In genomic region chr2:8029212-8029611, GRCm38 (mm10) we compare ENCODE assay signal across 30 mouse cellular contexts.
DNase-seq lines count a peak whose midpoint lies in the region; ATAC-seq and TF ChIP-seq lines count a peak whose summit lies in the region.
"Had no signal": no experiment of that assay in that cellular context is flagged by ENCODE, and none has a peak within 500 bp of the region (broad histone marks: within the 10 kb centered on the region; RNA-seq: fewer than 3 reads in every experiment).

No protein-coding gene starts in this region.

- no peaks in the 10 kb centered on the region for H3K27me3 ChIP-seq in hindbrain, postnatal 0 days (ENCODE audit: insufficient read depth, low read length)
- no peaks in the 10 kb centered on the region for H3K27me3 ChIP-seq in hindbrain, embryonic 11.5 days (ENCODE audit: control insufficient read depth, insufficient read depth, low read length)
- no peaks in the 10 kb centered on the region for H3K27me3 ChIP-seq in midbrain, embryonic 14.5 days (ENCODE audit: control insufficient read depth, insufficient read depth, low read length)
- H3K27me3 ChIP-seq in midbrain, embryonic 15.5 days (replicated peaks), result no peaks in the 10 kb centered on the region
- H3K27me3 ChIP-seq in forebrain, embryonic 13.5 days, result no peaks in the 10 kb centered on the region
- no peaks in the 10 kb centered on the region for H3K27me3 ChIP-seq in kidney, embryonic 16.5 days (ENCODE audit: insufficient read depth, low read length)
- H3K27me3 ChIP-seq: heart, embryonic 12.5 days; intestine, embryonic 15.5 days; midbrain, embryonic 13.5 days; neural tube, embryonic 15.5 days had no signal

- no peak for TF ChIP-seq CTCF in hindbrain, postnatal 0 days (IDR thresholded peaks at IDR 0.05; ENCODE audit: low read depth)

- no peak overlapping the region for H3K4me2 ChIP-seq in hindbrain, postnatal 0 days (ENCODE audit: low read depth, low read length)
- H3K4me2 ChIP-seq in hindbrain, embryonic 11.5 days (replicated peaks; ENCODE audit: low read depth, low read length), result no peak overlapping the region
- H3K4me2 ChIP-seq in midbrain, embryonic 14.5 days (ENCODE audit: low read length), result no peak overlapping the region
- no peak overlapping the region for H3K4me2 ChIP-seq in midbrain, embryonic 15.5 days
- no peak overlapping the region for H3K4me2 ChIP-seq in forebrain, embryonic 13.5 days
- H3K4me2 ChIP-seq in kidney, embryonic 16.5 days (replicated peaks; ENCODE audit: low read depth, low read length), result no peak overlapping the region
- H3K4me2 ChIP-seq: heart, embryonic 12.5 days; intestine, embryonic 15.5 days; midbrain, embryonic 13.5 days; neural tube, embryonic 15.5 days had no signal

- H3K27ac ChIP-seq in hindbrain, postnatal 0 days, result no peak overlapping the region
- no peak overlapping the region for H3K27ac ChIP-seq in hindbrain, embryonic 11.5 days (ENCODE audit: low read depth, low read length)
- no peak overlapping the region for H3K27ac ChIP-seq in midbrain, embryonic 14.5 days (replicated peaks; ENCODE audit: low read depth, low read length)
- no peak overlapping the region for H3K27ac ChIP-seq in midbrain, embryonic 15.5 days
- no peak overlapping the region for H3K27ac ChIP-seq in forebrain, embryonic 13.5 days
- no peak overlapping the region for H3K27ac ChIP-seq in kidney, embryonic 16.5 days (ENCODE audit: low read length)
- H3K27ac ChIP-seq: intestine, embryonic 15.5 days; kidney, postnatal 0 days; liver, embryonic 14.5 days; macrophage; midbrain, embryonic 13.5 days; neural tube, embryonic 15.5 days had no signal

- H3K4me1 ChIP-seq in hindbrain, postnatal 0 days (ENCODE audit: insufficient read depth, low read length), result no peaks in the 10 kb centered on the region
- H3K4me1 ChIP-seq in hindbrain, embryonic 11.5 days (replicated peaks; ENCODE audit: control insufficient read depth, insufficient read depth, low read length), result no peaks in the 10 kb centered on the region
- H3K4me1 ChIP-seq in midbrain, embryonic 14.5 days (ENCODE audit: control insufficient read depth, insufficient read depth, low read length), result no peaks in the 10 kb centered on the region
- H3K4me1 ChIP-seq in midbrain, embryonic 15.5 days, result no peaks in the 10 kb centered on the region
- peaks cover 20% of the 10 kb centered on the region; the same call in 1 of the 2 replicates for H3K4me1 ChIP-seq in forebrain, embryonic 13.5 days
- no peaks in the 10 kb centered on the region for H3K4me1 ChIP-seq in kidney, embryonic 16.5 days (ENCODE audit: insufficient read depth, low read length)
- H3K4me1 ChIP-seq: heart, embryonic 12.5 days; intestine, embryonic 15.5 days; neural tube, embryonic 15.5 days had no signal

- no peak overlapping the region for H3K4me3 ChIP-seq in hindbrain, postnatal 0 days (ENCODE audit: low read length)
- no peak overlapping the region for H3K4me3 ChIP-seq in hindbrain, embryonic 11.5 days (ENCODE audit: low read depth, low read length)
- no peak overlapping the region for H3K4me3 ChIP-seq in midbrain, embryonic 14.5 days (replicated peaks; ENCODE audit: low read depth, low read length)
- H3K4me3 ChIP-seq in midbrain, embryonic 15.5 days, result no peak overlapping the region
- no peak overlapping the region for H3K4me3 ChIP-seq in forebrain, embryonic 13.5 days
- H3K4me3 ChIP-seq in kidney, embryonic 16.5 days (ENCODE audit: low read length), result no peak overlapping the region
- H3K4me3 ChIP-seq: heart, embryonic 12.5 days; intestine, embryonic 15.5 days; midbrain, embryonic 13.5 days; neural tube, embryonic 15.5 days had no signal

- 31% methylated on average over 4 of the region's 4 CpGs for WGBS in hindbrain, postnatal 0 days
- WGBS in hindbrain, embryonic 11.5 days, result 48% methylated on average over 4 of the region's 4 CpGs
- WGBS in midbrain, embryonic 14.5 days, result 27% methylated on average over 4 of the region's 4 CpGs
- 36% methylated on average over 4 of the region's 4 CpGs for WGBS in midbrain, embryonic 15.5 days
- 26% methylated on average over 4 of the region's 4 CpGs for WGBS in forebrain, embryonic 13.5 days
- 53% methylated on average over 4 of the region's 4 CpGs for WGBS in kidney, embryonic 16.5 days

- H3K36me3 ChIP-seq in hindbrain, postnatal 0 days (ENCODE audit: insufficient read depth, low read length), result no peaks in the 10 kb centered on the region
- no peaks in the 10 kb centered on the region for H3K36me3 ChIP-seq in hindbrain, embryonic 11.5 days (ENCODE audit: control insufficient read depth, insufficient read depth, low read length)
- no peaks in the 10 kb centered on the region for H3K36me3 ChIP-seq in midbrain, embryonic 14.5 days (ENCODE audit: control insufficient read depth, insufficient read depth, low read length)
- H3K36me3 ChIP-seq in midbrain, embryonic 15.5 days (replicated peaks), result no peaks in the 10 kb centered on the region
- H3K36me3 ChIP-seq in forebrain, embryonic 13.5 days (ENCODE audit: poor library complexity, severe bottlenecking), result no peaks in the 10 kb centered on the region
- no peaks in the 10 kb centered on the region for H3K36me3 ChIP-seq in kidney, embryonic 16.5 days (ENCODE audit: insufficient read depth, low read length)
- H3K36me3 ChIP-seq: heart, embryonic 12.5 days; intestine, embryonic 15.5 days; midbrain, embryonic 13.5 days; neural tube, embryonic 15.5 days had no signal

- peak; percentile 4 for DNase-seq in hindbrain, postnatal 0 days (ENCODE audit: low spot score)
- no peak for DNase-seq in hindbrain, embryonic 11.5 days (ENCODE audit: low spot score)
- peak; percentile 17 for DNase-seq in midbrain, embryonic 14.5 days
- peak; percentile 91 for DNase-seq in telencephalon, adult 2 months (ENCODE audit: low read depth, low spot score)
- DNase-seq: adrenal gland, postnatal 14 days; cerebellum, adult 8-10 months; cerebellum, postnatal 25 days; gastrocnemius, postnatal 25 days; heart, adult 18-20 months; kidney, adult 2 months; kidney, postnatal 4 days; liver; lung, adult 2 months; lung, postnatal 10 days; retina, postnatal 1 day; spleen, adult 18-20 months; thymus, adult 2 months; thymus, postnatal 36 days had no signal

- H3K9ac ChIP-seq in hindbrain, postnatal 0 days (replicated peaks; ENCODE audit: low read length), result no peak overlapping the region
- no peak overlapping the region for H3K9ac ChIP-seq in hindbrain, embryonic 11.5 days (ENCODE audit: low read depth, low read length)
- H3K9ac ChIP-seq in midbrain, embryonic 14.5 days (replicated peaks; ENCODE audit: low read length), result no peak overlapping the region
- no peak overlapping the region for H3K9ac ChIP-seq in midbrain, embryonic 15.5 days
- no peak overlapping the region for H3K9ac ChIP-seq in forebrain, embryonic 13.5 days
- no peak overlapping the region for H3K9ac ChIP-seq in kidney, embryonic 16.5 days (replicated peaks; ENCODE audit: low read length)
- H3K9ac ChIP-seq: heart, embryonic 12.5 days; intestine, embryonic 15.5 days; liver, embryonic 14.5 days; midbrain, embryonic 13.5 days; neural tube, embryonic 15.5 days had no signal

- no peaks in the 10 kb centered on the region for H3K9me3 ChIP-seq in hindbrain, postnatal 0 days (ENCODE audit: low read length)
- no peaks in the 10 kb centered on the region for H3K9me3 ChIP-seq in hindbrain, embryonic 11.5 days (ENCODE audit: control insufficient read depth, low read length)
- H3K9me3 ChIP-seq in midbrain, embryonic 14.5 days (ENCODE audit: control insufficient read depth, low read length), result no peaks in the 10 kb centered on the region
- no peaks in the 10 kb centered on the region for H3K9me3 ChIP-seq in midbrain, embryonic 15.5 days
- H3K9me3 ChIP-seq in forebrain, embryonic 13.5 days (replicated peaks), result no peaks in the 10 kb centered on the region
- H3K9me3 ChIP-seq in kidney, embryonic 16.5 days (ENCODE audit: low read length), result no peaks in the 10 kb centered on the region
- H3K9me3 ChIP-seq: heart, embryonic 12.5 days; intestine, embryonic 15.5 days; midbrain, embryonic 13.5 days; neural tube, embryonic 15.5 days had no signal

- ATAC-seq in hindbrain, postnatal 0 days, result no peak
- ATAC-seq in hindbrain, embryonic 11.5 days (ENCODE audit: low FRiP score), result no peak
- ATAC-seq in midbrain, embryonic 14.5 days (ENCODE audit: low FRiP score, low TSS enrichment), result no peak; the same call in 1 of the 2 replicates
- ATAC-seq in midbrain, embryonic 15.5 days (replicated peaks), result no peak
- peak; percentile 62 for ATAC-seq in forebrain, embryonic 13.5 days
- ATAC-seq in kidney, embryonic 16.5 days (ENCODE audit: low FRiP score, low TSS enrichment), result no peak
- ATAC-seq: CD4-positive, CD25-positive, alpha-beta regulatory T cell, adult 4 months; hindbrain, embryonic 16.5 days; intestine, embryonic 15.5 days; midbrain, embryonic 13.5 days had no signal
